Comparison of ENCODE assay signal across 8 mouse cellular contexts in genomic region chr11:67482217-67482760, GRCm38 (mm10). TPM values are rescaled to one million over a fixed set of nuclear protein-coding genes. Genes with fewer than 3 reads are reported as not detected.
DNase-seq lines count a peak whose midpoint lies in the region; ATAC-seq lines count a peak whose summit lies in the region.

No protein-coding gene starts in this region.

- 73% methylated on average over 9 of the region's 9 CpGs for WGBS in hindbrain, embryonic 10.5 days
- WGBS in hindbrain, embryonic 11.5 days, result 66% methylated on average over 9 of the region's 9 CpGs

- DNase-seq in hindbrain, embryonic 10.5 days (ENCODE audit: low spot score), result peak; percentile 12
- DNase-seq in hindbrain, embryonic 11.5 days (ENCODE audit: low spot score), result no peak
- peak; percentile 26 for DNase-seq in ZHBTc4 (ENCODE audit: low read depth, low spot score)
- DNase-seq in frontal cortex, postnatal 36 days (ENCODE audit: low spot score in 2 of 2), result peak; percentile 51
- DNase-seq in layer of hippocampus, postnatal 10 days (ENCODE audit: low spot score in 2 of 2), result peak; percentile 41 to 59
- DNase-seq in ovary, postnatal 14 days (ENCODE audit: low spot score), result peak; percentile 40
- DNase-seq in embryo, embryonic 10.5 days (ENCODE audit: low spot score), result no peak
- no peak for DNase-seq in adrenal gland, postnatal 25 days

- H3K4me3 ChIP-seq in hindbrain, embryonic 10.5 days, result no peak overlapping the region
- no peak overlapping the region for H3K4me3 ChIP-seq in hindbrain, embryonic 11.5 days (ENCODE audit: low read depth, low read length)

- H3K27ac ChIP-seq in hindbrain, embryonic 10.5 days, result no peak overlapping the region
- no peak overlapping the region for H3K27ac ChIP-seq in hindbrain, embryonic 11.5 days (ENCODE audit: low read depth, low read length)

- no peaks in the 10 kb centered on the region for H3K36me3 ChIP-seq in hindbrain, embryonic 10.5 days
- no peaks in the 10 kb centered on the region for H3K36me3 ChIP-seq in hindbrain, embryonic 11.5 days (ENCODE audit: control insufficient read depth, insufficient read depth, low read length)

- no peak for ATAC-seq in hindbrain, embryonic 11.5 days (ENCODE audit: low FRiP score)

- H3K9me3 ChIP-seq in hindbrain, embryonic 10.5 days, result no peaks in the 10 kb centered on the region
- H3K9me3 ChIP-seq in hindbrain, embryonic 11.5 days (ENCODE audit: control insufficient read depth, low read length), result no peaks in the 10 kb centered on the region

- no peak overlapping the region for H3K4me2 ChIP-seq in hindbrain, embryonic 11.5 days (replicated peaks; ENCODE audit: low read depth, low read length)

- H3K27me3 ChIP-seq in hindbrain, embryonic 10.5 days (ENCODE audit: insufficient read depth, poor library complexity, severe bottlenecking), result no peaks in the 10 kb centered on the region
- H3K27me3 ChIP-seq in hindbrain, embryonic 11.5 days (ENCODE audit: control insufficient read depth, insufficient read depth, low read length), result no peaks in the 10 kb centered on the region

- H3K9ac ChIP-seq in hindbrain, embryonic 11.5 days (ENCODE audit: low read depth, low read length), result no peak overlapping the region

- H3K4me1 ChIP-seq in hindbrain, embryonic 10.5 days (replicated peaks), result no peaks in the 10 kb centered on the region
- H3K4me1 ChIP-seq in hindbrain, embryonic 11.5 days (replicated peaks; ENCODE audit: control insufficient read depth, insufficient read depth, low read length), result no peaks in the 10 kb centered on the region

RNA-seq across cellular contexts. Expression of gene Gas7, which starts 27.1 kb away (rescaled TPM):
- 3.5 and 4.2 TPM in 2 replicates for polyA plus RNA-seq in hindbrain, embryonic 10.5 days (2016; fragmentation: Nextera tagmentation; extraction: Ambion mirVana)
- polyA plus RNA-seq in hindbrain, embryonic 11.5 days (2014; fragmentation: Nextera tagmentation; extraction: Ambion mirVana), result 2.6 and 4.2 TPM in 2 replicates
- total RNA-seq in layer of hippocampus, postnatal 10 days (2021), result 100 to 1,000 TPM; 303 to 348 TPM
- total RNA-seq in adrenal gland, postnatal 25 days (2021), result 36.1 and 36.7 TPM in 2 replicates

Comparison
In these comparisons a context has a peak if more than half of its experiments do, and no peak if none do; other contexts are left out.
1. DNase-seq: peak in hindbrain, embryonic 10.5 days (single experiment), ZHBTc4 (single experiment), frontal cortex, postnatal 36 days (2 of 2), layer of hippocampus, postnatal 10 days (2 of 2) and ovary, postnatal 14 days (single experiment); none in hindbrain, embryonic 11.5 days (single experiment), embryo, embryonic 10.5 days (single experiment) and adrenal gland, postnatal 25 days (single experiment).